Mouse (Mus musculus) heart, embryonic 13.5 days (tissue): ENCODE results near the gene Hs2st1. TPM values are rescaled to one million over a fixed set of nuclear protein-coding genes. Genes with fewer than 3 reads are reported as not detected.

ENCODE experiments used
- ATAC-seq: fragments of 200-750 bp; cut with Nextera tagmentation; 2 replicates; pipeline ENCODE4 v1.8.0; 2017; ENCODE audit warnings: moderate TSS enrichment; ENCODE audit not compliant: insufficient number of reproducible peaks, low FRiP score, low TSS enrichment; ENCODE audit errors: extremely low read depth
- H3K27ac ChIP-seq: fragments of 300-500 bp; sonication (generic); replicated peaks from 2 replicates; pipeline ENCODE4 v1.5.1; 2015; ENCODE audit warnings: moderate library complexity, mild to moderate bottlenecking, inconsistent platforms
- H3K27me3 ChIP-seq: fragments of 300-500 bp; sonication (generic); replicated peaks from 2 replicates; pipeline ENCODE4 v1.6.1; 2015; ENCODE audit warnings: mild to moderate bottlenecking, inconsistent platforms
- H3K36me3 ChIP-seq: fragments of 300-500 bp; sonication (generic); 2 replicates; pipeline ENCODE4 v1.6.1; 2015; ENCODE audit warnings: mild to moderate bottlenecking, inconsistent platforms
- H3K4me1 ChIP-seq: fragments of 300-500 bp; sonication (generic); 2 replicates; pipeline ENCODE4 v1.6.1; 2015; ENCODE audit warnings: inconsistent platforms
- H3K4me2 ChIP-seq: fragments of 300-500 bp; sonication (generic); 2 replicates; pipeline ENCODE4 v1.6.1; 2015; ENCODE audit warnings: inconsistent platforms, mild to moderate bottlenecking, moderate library complexity
- H3K4me3 ChIP-seq: fragments of 300-500 bp; sonication (generic); 2 replicates; pipeline ENCODE4 v1.5.1; 2015; ENCODE audit warnings: moderate library complexity, mild to moderate bottlenecking, inconsistent platforms
- H3K9ac ChIP-seq: fragments of 300-500 bp; sonication (generic); 2 replicates; pipeline ENCODE4 v1.6.1; 2015; ENCODE audit warnings: inconsistent platforms, mild to moderate bottlenecking, moderate library complexity
- H3K9me3 ChIP-seq: fragments of 300-500 bp; sonication (generic); 2 replicates; pipeline ENCODE4 v1.6.1; 2016; ENCODE audit warnings: inconsistent platforms
- WGBS: fragments of 180-500 bp; shearing (Covaris S2); methylation state at CpG from one replicate; pipeline ENCODE4 v1.1.7; 2015; ENCODE audit warnings: mixed read lengths; 5-methylcytosine and 5-hydroxymethylcytosine counted together
- polyA plus RNA-seq: library from polyadenylated mRNA; unstranded; fragments of >200 nt; fragmentation: Nextera tagmentation; extraction: Ambion mirVana; gene quantifications from 2 replicates; pipeline ENCODE4 v1.2.1, GENCODE M21; 2015

Gene Hs2st1
- polyA plus RNA-seq, 1 experiment from 2014 or later: 6.8 TPM

- Histone ChIP-seq H3K9ac (no peak overlapping the region), H3K4me3 (no peak overlapping the region), H3K27me3 (no peaks in the 10 kb centered on the region), H3K9me3 (no peaks in the 10 kb centered on the region), H3K4me1 (peaks cover 29% of the 10 kb centered on the region), H3K4me2 (no peak overlapping the region), H3K36me3 (no peaks in the 10 kb centered on the region), H3K27ac (peak overlapping the region; percentile 76)
- 73% methylated on average over 5 of the region's 5 CpGs for WGBS
- ATAC-seq: no peak
These were observed 168.7 kb downstream of the Hs2st1 start for GRCm38 (mm10) chr3:144401292-144401691.

GRCm38 (mm10) chr3:144400870-144401269 is 169.1 kb downstream of the Hs2st1 start:
- Histone ChIP-seq H3K4me3 (no peak overlapping the region), H3K9me3 (no peaks in the 10 kb centered on the region), H3K27ac (peak overlapping the region; percentile 76), H3K4me1 (peaks cover 29% of the 10 kb centered on the region), H3K36me3 (no peaks in the 10 kb centered on the region), H3K4me2 (no peak overlapping the region), H3K27me3 (no peaks in the 10 kb centered on the region), H3K9ac (no peak overlapping the region)
- ATAC-seq: no peak
- 20% methylated on average over 7 of the region's 7 CpGs for WGBS

- Histone ChIP-seq H3K4me1 (peaks cover 29% of the 10 kb centered on the region), H3K27ac (peak overlapping the region; percentile 76), H3K4me3 (no peak overlapping the region), H3K27me3 (no peaks in the 10 kb centered on the region), H3K36me3 (no peaks in the 10 kb centered on the region), H3K9me3 (no peaks in the 10 kb centered on the region), H3K4me2 (no peak overlapping the region), H3K9ac (0 out of 2 replicates have a peak overlapping the region, but pooled peaks have one; percentile 40)
- ATAC-seq: peak; percentile 59
- WGBS: 24% methylated on average over 8 of the region's 8 CpGs
These were observed 169.6 kb downstream of the Hs2st1 start for GRCm38 (mm10) chr3:144400374-144400773.

- H3K9ac ChIP-seq: peak overlapping the region; percentile 15; the same call in 1 of the 2 replicates
- H3K27ac ChIP-seq: peak overlapping the region; percentile 76
- H3K4me2 ChIP-seq: peak overlapping the region; percentile 55
- H3K9me3 ChIP-seq: no peaks in the 10 kb centered on the region
- no peak for ATAC-seq
- no peaks in the 10 kb centered on the region for H3K27me3 ChIP-seq
- H3K4me1 ChIP-seq: peaks cover 29% of the 10 kb centered on the region
- 36% methylated on average over 21 of the region's 21 CpGs for WGBS
- peak overlapping the region; percentile 15; the same call in 1 of the 2 replicates for H3K4me3 ChIP-seq
- no peaks in the 10 kb centered on the region for H3K36me3 ChIP-seq
These were observed 170.5 kb downstream of the Hs2st1 start for GRCm38 (mm10) chr3:144399358-144400096.

- Histone ChIP-seq H3K27me3 (no peaks in the 10 kb centered on the region), H3K27ac (no peak overlapping the region), H3K36me3 (no peaks in the 10 kb centered on the region), H3K9ac (no peak overlapping the region), H3K4me1 (peaks cover 29% of the 10 kb centered on the region), H3K4me3 (no peak overlapping the region), H3K9me3 (no peaks in the 10 kb centered on the region), H3K4me2 (no peak overlapping the region)
- no peak for ATAC-seq
- 68% methylated on average over 7 of the region's 7 CpGs for WGBS
These were observed 171.8 kb downstream of the Hs2st1 start for GRCm38 (mm10) chr3:144398166-144398565.

GRCm38 (mm10) chr3:144396478-144396877 is 173.5 kb downstream of the Hs2st1 start:
- Histone ChIP-seq H3K9ac (no peak overlapping the region), H3K27ac (no peak overlapping the region), H3K27me3 (no peaks in the 10 kb centered on the region), H3K4me1 (peaks cover 21% of the 10 kb centered on the region), H3K36me3 (no peaks in the 10 kb centered on the region), H3K9me3 (no peaks in the 10 kb centered on the region), H3K4me3 (no peak overlapping the region), H3K4me2 (no peak overlapping the region)
- 56% methylated on average over 17 of the region's 17 CpGs for WGBS
- no peak for ATAC-seq

GRCm38 (mm10) chr3:144394454-144394943 is 175.5 kb downstream of the Hs2st1 start:
- 73% methylated on average over 7 of the region's 7 CpGs for WGBS
- Histone ChIP-seq H3K27me3 (no peaks in the 10 kb centered on the region), H3K4me2 (no peak overlapping the region), H3K36me3 (no peaks in the 10 kb centered on the region), H3K4me1 (peaks cover 2% of the 10 kb centered on the region), H3K9me3 (no peaks in the 10 kb centered on the region), H3K4me3 (no peak overlapping the region), H3K9ac (no peak overlapping the region), H3K27ac (no peak overlapping the region)
- ATAC-seq: no peak

GRCm38 (mm10) chr3:144386446-144386845 is 183.5 kb downstream of the Hs2st1 start:
- no peaks in the 10 kb centered on the region for H3K9me3 ChIP-seq
- no peaks in the 10 kb centered on the region for H3K4me1 ChIP-seq
- 66% methylated on average over 4 of the region's 4 CpGs for WGBS
- no peak overlapping the region for H3K27ac ChIP-seq
- ATAC-seq: no peak
- H3K9ac ChIP-seq: no peak overlapping the region
- no peak overlapping the region for H3K4me2 ChIP-seq
- peaks cover 7% of the 10 kb centered on the region; the same call in 1 of the 2 replicates for H3K27me3 ChIP-seq
- H3K36me3 ChIP-seq: no peaks in the 10 kb centered on the region
- no peak overlapping the region for H3K4me3 ChIP-seq

GRCm38 (mm10) chr3:144384648-144385047 is 185.3 kb downstream of the Hs2st1 start:
- H3K27ac ChIP-seq: no peak overlapping the region
- H3K4me2 ChIP-seq: no peak overlapping the region
- no peaks in the 10 kb centered on the region for H3K36me3 ChIP-seq
- H3K9me3 ChIP-seq: no peaks in the 10 kb centered on the region
- peaks cover 7% of the 10 kb centered on the region; the same call in 1 of the 2 replicates for H3K27me3 ChIP-seq
- ATAC-seq: no peak
- H3K9ac ChIP-seq: no peak overlapping the region
- H3K4me3 ChIP-seq: no peak overlapping the region
- H3K4me1 ChIP-seq: peaks cover 7% of the 10 kb centered on the region; the same call in 1 of the 2 replicates
- 69% methylated on average over 10 of the region's 10 CpGs for WGBS

- Histone ChIP-seq H3K27ac (no peak overlapping the region), H3K4me3 (peak overlapping the region; percentile 50), H3K27me3 (peaks cover 7% of the 10 kb centered on the region; the same call in 1 of the 2 replicates), H3K36me3 (no peaks in the 10 kb centered on the region), H3K4me1 (peaks cover 8% of the 10 kb centered on the region), H3K9me3 (no peaks in the 10 kb centered on the region), H3K9ac (peak overlapping the region; percentile 75), H3K4me2 (peak overlapping the region; percentile 74)
- ATAC-seq: no peak
- 32% methylated on average over 16 of the region's 16 CpGs for WGBS
These were observed 188.5 kb downstream of the Hs2st1 start for GRCm38 (mm10) chr3:144381431-144381980.

- Histone ChIP-seq H3K27me3 (peaks cover 7% of the 10 kb centered on the region; the same call in 1 of the 2 replicates), H3K4me1 (peaks cover 13% of the 10 kb centered on the region), H3K4me2 (peak overlapping the region; percentile 74), H3K9me3 (no peaks in the 10 kb centered on the region), H3K4me3 (peak overlapping the region; percentile 50), H3K27ac (no peak overlapping the region), H3K9ac (peak overlapping the region; percentile 75), H3K36me3 (no peaks in the 10 kb centered on the region)
- peak; percentile 83 for ATAC-seq
- WGBS: 1% methylated on average over 18 of the region's 18 CpGs
These were observed 189.1 kb downstream of the Hs2st1 start for GRCm38 (mm10) chr3:144380921-144381320.
